Mouse (Mus musculus) midbrain, embryonic 10.5 days (tissue): ENCODE data around the gene Catsper3. TPM values are rescaled to one million over a fixed set of nuclear protein-coding genes. Genes with fewer than 3 reads are reported as not detected.

ENCODE experiments used
- DNase-seq: peaks from one replicate; pipeline ENCODE4 v3.0.0-alpha.2; 2017; ENCODE audit warnings: low spot score
- H3K27ac ChIP-seq: fragments of 300-500 bp; sonication (generic); replicated peaks from 2 replicates; pipeline ENCODE4 v1.5.1; 2016; ENCODE audit warnings: mild to moderate bottlenecking
- H3K27me3 ChIP-seq: fragments of 300-500 bp; sonication (generic); 2 replicates; pipeline ENCODE4 v1.6.1; 2016; ENCODE audit warnings: low read depth, mild to moderate bottlenecking; ENCODE audit not compliant: poor library complexity, severe bottlenecking
- H3K36me3 ChIP-seq: fragments of 300-500 bp; sonication (generic); 2 replicates; pipeline ENCODE4 v1.6.1; 2016; ENCODE audit warnings: mild to moderate bottlenecking, moderate library complexity
- H3K4me1 ChIP-seq: fragments of 300-500 bp; sonication (generic); 2 replicates; pipeline ENCODE4 v1.6.1; 2016
- H3K4me3 ChIP-seq: fragments of 300-500 bp; sonication (generic); 2 replicates; pipeline ENCODE4 v1.5.1; 2016; ENCODE audit warnings: mild to moderate bottlenecking, moderate library complexity
- H3K9me3 ChIP-seq: fragments of 300-500 bp; sonication (generic); replicated peaks from 2 replicates; pipeline ENCODE4 v1.6.1; 2016; ENCODE audit warnings: mild to moderate bottlenecking
- WGBS: fragments of 180-500 bp; shearing (Covaris S2); methylation state at CpG from one replicate; pipeline ENCODE4 v1.1.7; 2016; 5-methylcytosine and 5-hydroxymethylcytosine counted together
- polyA plus RNA-seq: library from polyadenylated mRNA; unstranded; fragments of >200 nt; fragmentation: Nextera tagmentation; extraction: Ambion mirVana; gene quantifications from 2 replicates; pipeline ENCODE4 v1.2.1, GENCODE M21; 2016

Catsper3 gene
- polyA plus RNA-seq, 1 experiment from 2014 or later: not detected

GRCm38 (mm10) chr13:55809041-55809623 lies 24.8 kb downstream of the Catsper3 start:
- WGBS: 70% methylated on average over 7 of the region's 7 CpGs
- H3K9me3 ChIP-seq: no peaks in the 10 kb centered on the region; the same call in 1 of the 2 replicates
- DNase-seq: no peak
- H3K4me3 ChIP-seq: no peak overlapping the region
- H3K27me3 ChIP-seq: no peaks in the 10 kb centered on the region
- no peaks in the 10 kb centered on the region for H3K4me1 ChIP-seq
- H3K36me3 ChIP-seq: no peaks in the 10 kb centered on the region
- no peak overlapping the region for H3K27ac ChIP-seq

- Histone ChIP-seq H3K4me3 (no peak overlapping the region), H3K27me3 (no peaks in the 10 kb centered on the region), H3K36me3 (no peaks in the 10 kb centered on the region), H3K9me3 (no peaks in the 10 kb centered on the region), H3K4me1 (no peaks in the 10 kb centered on the region), H3K27ac (no peak overlapping the region)
- WGBS: 95% methylated on average over 10 of the region's 10 CpGs
- DNase-seq: no peak
Observed at GRCm38 (mm10) chr13:55809707-55810106, 25.3 kb downstream of the Catsper3 start.

GRCm38 (mm10) chr13:55810947-55811346 lies 26.6 kb downstream of the Catsper3 start:
- no peak for DNase-seq
- no peak overlapping the region for H3K27ac ChIP-seq
- whole genome bisulfite sequencing: 75% methylated on average over 5 of the region's 5 CpGs
- no peaks in the 10 kb centered on the region for H3K27me3 ChIP-seq
- no peaks in the 10 kb centered on the region for H3K9me3 ChIP-seq
- no peaks in the 10 kb centered on the region for H3K36me3 ChIP-seq
- no peaks in the 10 kb centered on the region for H3K4me1 ChIP-seq
- no peak overlapping the region for H3K4me3 ChIP-seq

- Histone ChIP-seq H3K27ac (no peak overlapping the region), H3K4me3 (no peak overlapping the region), H3K36me3 (no peaks in the 10 kb centered on the region), H3K27me3 (peaks cover 23% of the 10 kb centered on the region), H3K4me1 (no peaks in the 10 kb centered on the region), H3K9me3 (no peaks in the 10 kb centered on the region)
- whole genome bisulfite sequencing: 60% methylated on average over 5 of the region's 5 CpGs
- DNase-seq: no peak
Observed at GRCm38 (mm10) chr13:55813490-55814016, 29.2 kb downstream of the Catsper3 start.

DNA sequence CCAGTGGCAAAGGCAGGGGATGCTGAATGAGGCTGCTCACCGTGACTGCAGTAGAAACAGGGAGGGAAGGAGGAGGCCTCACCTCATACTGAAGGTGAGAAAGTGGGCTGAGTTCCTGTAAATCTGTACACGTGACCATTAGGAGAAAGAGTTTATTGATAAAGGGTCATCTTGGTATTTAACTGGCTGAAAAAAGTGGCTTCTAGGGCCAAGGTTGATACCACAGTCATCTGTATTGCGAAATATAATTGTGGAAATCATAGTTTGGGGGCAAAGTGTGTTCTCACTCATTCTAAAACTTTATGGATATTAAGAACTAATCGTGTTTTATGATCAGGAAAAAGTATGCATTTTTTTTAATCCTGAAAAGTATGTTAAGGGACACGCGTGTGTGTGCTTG lies 30.5 kb downstream of the Catsper3 start:
- Histone ChIP-seq H3K4me1 (peaks cover 4% of the 10 kb centered on the region), H3K27ac (no peak overlapping the region), H3K4me3 (no peak overlapping the region), H3K36me3 (no peaks in the 10 kb centered on the region), H3K9me3 (no peaks in the 10 kb centered on the region), H3K27me3 (peaks cover 29% of the 10 kb centered on the region)
- DNase-seq: no peak
- WGBS: 88% methylated on average over 6 of the region's 6 CpGs

DNA sequence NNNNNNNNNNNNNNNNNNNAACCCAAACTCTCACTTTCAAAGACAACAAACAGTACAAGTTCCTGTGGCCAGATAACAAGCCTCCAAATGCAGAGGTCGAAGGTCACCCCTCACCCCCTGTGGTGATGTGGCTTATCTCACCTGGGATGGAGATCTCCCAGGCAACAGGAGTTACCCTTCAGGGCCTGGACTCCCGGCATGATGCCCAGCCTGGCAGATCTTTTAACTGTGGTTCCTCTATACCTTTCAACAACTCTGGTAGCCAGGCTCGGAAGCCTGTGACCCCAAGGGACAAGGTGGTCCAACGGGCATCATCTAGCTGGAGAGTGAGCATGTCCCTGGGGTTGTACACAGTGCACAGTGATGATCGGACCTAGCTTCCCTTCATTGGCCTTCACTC lies 38.1 kb downstream of the Catsper3 start:
- H3K27ac ChIP-seq: no peak overlapping the region
- no peak for DNase-seq
- 56% methylated on average over 5 of the region's 5 CpGs for WGBS
- no peaks in the 10 kb centered on the region for H3K36me3 ChIP-seq
- no peaks in the 10 kb centered on the region for H3K9me3 ChIP-seq
- H3K4me3 ChIP-seq: no peak overlapping the region
- peaks cover 16% of the 10 kb centered on the region for H3K4me1 ChIP-seq
- H3K27me3 ChIP-seq: peaks cover 90% of the 10 kb centered on the region

DNA sequence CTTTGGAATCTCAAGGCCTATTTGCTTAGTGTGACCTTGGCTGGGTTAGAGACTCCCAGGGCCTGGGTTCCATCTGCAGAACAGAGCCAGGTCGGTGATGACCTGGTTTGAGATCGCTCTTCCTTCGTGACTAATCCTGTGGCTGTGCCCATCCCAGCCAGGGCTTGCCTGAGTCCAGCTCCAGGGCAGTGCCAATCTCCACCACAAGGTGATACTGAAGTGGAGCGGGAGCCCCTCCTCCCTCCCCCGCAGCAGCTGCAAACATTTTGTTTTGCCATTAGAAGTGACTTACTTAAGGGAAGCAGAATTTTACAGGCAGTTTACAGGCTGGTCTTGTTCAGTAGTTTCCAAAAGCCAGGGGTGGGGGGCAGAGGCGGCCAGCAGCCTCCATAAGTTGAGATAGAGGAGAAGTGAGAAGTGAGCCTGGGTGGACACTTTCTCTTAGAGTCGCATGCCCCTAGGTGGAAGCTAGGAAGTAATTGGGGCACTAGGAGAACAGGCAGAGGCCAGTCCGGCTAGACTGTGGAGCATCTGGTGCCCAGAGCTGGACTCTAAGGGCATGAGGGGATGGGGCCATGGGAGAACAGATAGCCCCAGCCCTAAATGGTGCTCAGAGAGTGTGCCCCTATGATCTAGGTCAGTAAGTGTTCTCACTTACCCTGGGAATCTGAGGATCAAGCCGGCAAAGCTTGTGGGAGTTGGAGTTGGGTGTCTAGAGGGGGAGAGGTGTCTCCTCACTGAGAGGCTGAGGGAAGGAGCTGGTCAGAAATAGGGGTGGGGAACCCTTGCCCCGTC lies 40.0 kb downstream of the Catsper3 start:
- DNase-seq: no peak
- Histone ChIP-seq H3K27me3 (peaks cover 92% of the 10 kb centered on the region), H3K27ac (no peak overlapping the region), H3K36me3 (no peaks in the 10 kb centered on the region), H3K4me1 (peaks cover 22% of the 10 kb centered on the region), H3K4me3 (no peak overlapping the region), H3K9me3 (no peaks in the 10 kb centered on the region)
- 9% methylated on average over 10 of the region's 10 CpGs for whole genome bisulfite sequencing

- DNase-seq: peak; percentile 69
- Histone ChIP-seq H3K9me3 (no peaks in the 10 kb centered on the region), H3K27me3 (peaks cover 100% of the 10 kb centered on the region), H3K36me3 (no peaks in the 10 kb centered on the region), H3K4me3 (peak overlapping the region; percentile 35), H3K27ac (no peak overlapping the region), H3K4me1 (peaks cover 27% of the 10 kb centered on the region)
- under 1% methylated on average over 32 of the region's 32 CpGs for WGBS
Observed at GRCm38 (mm10) chr13:55825245-55825681, 40.9 kb downstream of the Catsper3 start.

DNA sequence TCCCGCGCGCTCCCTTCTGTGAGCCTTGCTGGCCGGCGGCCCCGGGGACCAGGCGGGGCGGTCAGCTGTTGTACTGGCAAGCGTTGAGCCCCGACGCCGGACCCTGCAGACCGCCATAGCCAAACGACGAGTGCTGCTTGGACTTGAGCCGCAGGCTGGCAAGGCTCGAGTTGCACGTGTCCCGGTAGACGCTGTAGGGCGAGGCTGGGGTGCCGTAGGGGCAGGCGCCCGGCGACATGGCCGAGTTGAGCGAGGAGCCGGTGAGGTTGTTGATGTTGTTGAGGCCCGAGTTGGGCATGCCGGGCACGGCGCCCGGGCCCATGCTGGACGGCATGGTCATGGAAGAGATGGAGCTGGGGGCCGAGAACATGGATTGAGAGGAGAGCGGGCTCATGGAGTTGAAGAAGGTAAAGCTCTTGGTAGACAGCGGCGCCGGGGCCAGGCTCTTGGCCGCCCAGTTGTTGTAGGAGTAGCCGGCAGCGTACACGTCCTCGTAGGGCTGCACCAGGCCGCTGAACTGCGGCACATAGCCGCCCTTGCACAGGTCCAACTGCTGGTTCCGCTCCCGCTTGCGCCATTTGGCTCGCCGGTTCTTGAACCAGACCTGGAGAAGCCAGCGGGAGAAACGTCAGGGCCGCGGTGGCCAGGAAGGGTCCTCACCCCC lies 41.8 kb downstream of the Catsper3 start:
- Histone ChIP-seq H3K4me3 (no peak overlapping the region), H3K27ac (no peak overlapping the region), H3K27me3 (peaks cover 100% of the 10 kb centered on the region), H3K36me3 (no peaks in the 10 kb centered on the region), H3K4me1 (peaks cover 36% of the 10 kb centered on the region), H3K9me3 (no peaks in the 10 kb centered on the region)
- under 1% methylated on average over 56 of the region's 56 CpGs for WGBS
- DNase-seq: peak; percentile 66

- DNase-seq: peak; percentile 50
Observed at GRCm38 (mm10) chr13:55826796-55827678, 42.7 kb downstream of the Catsper3 start.

DNA sequence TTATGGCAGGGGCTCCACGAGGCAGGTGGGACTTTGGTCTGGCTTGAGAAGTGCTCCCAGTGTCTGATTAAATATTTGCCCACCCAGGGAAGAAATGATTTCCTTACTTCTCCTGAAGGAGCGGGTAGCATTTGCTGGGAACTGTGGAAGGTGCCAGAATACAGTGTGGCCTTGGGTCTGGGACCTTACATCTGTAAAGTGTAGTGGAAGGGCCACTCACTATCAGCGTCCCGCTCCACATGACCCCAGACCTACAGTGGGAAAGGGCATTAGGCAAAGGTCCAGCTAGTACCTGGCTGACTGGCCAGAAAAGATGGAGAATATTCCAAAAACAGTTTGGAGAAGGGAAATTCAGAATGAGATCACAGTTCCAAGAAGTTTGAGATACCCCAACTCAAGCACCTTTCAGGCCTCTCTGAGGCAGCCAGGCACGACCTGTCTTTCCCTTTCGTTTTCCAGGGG lies 43.3 kb downstream of the Catsper3 start:
- WGBS: 1% methylated on average over 6 of the region's 6 CpGs
- H3K4me3 ChIP-seq: no peak overlapping the region
- H3K4me1 ChIP-seq: peaks cover 43% of the 10 kb centered on the region

More at GRCm38 (mm10) chr13:55826796-55827678, 42.7 kb downstream of the Catsper3 start:
- Histone ChIP-seq H3K4me1 (peaks cover 43% of the 10 kb centered on the region), H3K4me3 (no peak overlapping the region), H3K9me3 (no peaks in the 10 kb centered on the region), H3K27me3 (peaks cover 100% of the 10 kb centered on the region), H3K36me3 (no peaks in the 10 kb centered on the region), H3K27ac (no peak overlapping the region)
- WGBS: 5% methylated on average over 13 of the region's 13 CpGs

More for the DNA sequence above, 43.3 kb downstream of the Catsper3 start:
- H3K27ac ChIP-seq: no peak overlapping the region
- no peak for DNase-seq
- no peaks in the 10 kb centered on the region for H3K9me3 ChIP-seq
- H3K36me3 ChIP-seq: no peaks in the 10 kb centered on the region
- peaks cover 100% of the 10 kb centered on the region for H3K27me3 ChIP-seq
